Mouse (Mus musculus): ENCODE measurements around the gene Armc5.

- TF ChIP-seq GATA1 (IDR thresholded peaks at IDR 0.05; ENCODE audit: low read length) (no peak), TAL1 (IDR thresholded peaks at IDR 0.05; ENCODE audit: low read length) (no peak)
Observed at GRCm38 (mm10) chr7:128243921-128244320, 6.8 kb downstream of the Armc5 start.
